Mouse (Mus musculus) layer of hippocampus, postnatal 10 days (tissue): ENCODE results near the gene Olfr267. TPM values are rescaled to one million over a fixed set of nuclear protein-coding genes. Genes with fewer than 3 reads are reported as not detected.

Experiments
- DNase-seq, 2 experiments: peaks; one replicate each; pipeline ENCODE4 v3.0.0; 2021; ENCODE audit warnings: low spot score in 2 of 2
- long read RNA-seq: library from polyadenylated mRNA; stranded (forward); transcript quantifications from one replicate; pipeline ENCODE4 v2.0.0, GENCODE M21; 2023
- total RNA-seq, 2 experiments: library from RNA; stranded (reverse); gene quantifications; 2 replicates each; pipeline ENCODE4 v1.2.3; 2021

Gene Olfr267
- under 1 TPM; 0.39 to 0.56 TPM for total RNA-seq
- long read RNA-seq: 0 reads

DNA sequence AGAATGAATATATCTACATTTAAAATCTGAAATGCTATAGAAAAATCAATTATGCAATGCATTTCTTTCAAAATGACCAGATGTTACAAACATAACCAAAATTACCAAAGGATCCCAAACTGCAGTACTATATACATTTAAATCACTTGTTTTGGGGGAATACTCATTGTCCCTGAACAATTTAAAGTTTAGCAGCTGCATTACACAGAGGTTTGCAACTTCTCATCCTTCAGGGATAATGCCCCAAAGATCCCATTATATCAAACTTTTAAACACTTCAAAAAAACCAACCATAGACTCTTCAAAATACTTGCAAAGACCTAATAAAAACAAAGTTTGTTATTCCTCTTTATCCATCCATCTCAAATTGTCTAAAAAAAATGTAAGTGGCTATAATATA, at the start of gene Olfr267:
TSS of gene Olfr267 (minus strand) at position 101 of the 400 bp plus-strand sequence.
- DNase-seq: no peak

DNA sequence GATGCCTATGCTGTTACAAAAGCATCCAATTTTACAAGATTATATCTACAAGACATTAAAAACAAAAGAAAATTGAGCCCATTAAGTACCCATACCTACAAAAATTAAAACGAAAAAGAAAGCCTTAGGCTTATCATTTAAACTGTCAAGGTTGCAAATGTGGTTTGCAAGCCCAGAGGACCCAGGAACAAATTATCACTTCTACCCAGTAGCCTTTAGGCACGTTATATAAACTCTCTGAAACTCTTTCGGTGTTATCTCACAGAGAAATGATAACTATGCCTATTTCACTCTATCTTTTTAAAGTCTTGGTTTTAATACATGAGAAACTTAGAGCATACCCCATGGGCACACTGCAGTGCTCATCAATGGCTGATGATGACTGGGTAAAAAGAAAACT, 45.4 kb upstream of the Olfr267 start:
- no peak for DNase-seq

DNA sequence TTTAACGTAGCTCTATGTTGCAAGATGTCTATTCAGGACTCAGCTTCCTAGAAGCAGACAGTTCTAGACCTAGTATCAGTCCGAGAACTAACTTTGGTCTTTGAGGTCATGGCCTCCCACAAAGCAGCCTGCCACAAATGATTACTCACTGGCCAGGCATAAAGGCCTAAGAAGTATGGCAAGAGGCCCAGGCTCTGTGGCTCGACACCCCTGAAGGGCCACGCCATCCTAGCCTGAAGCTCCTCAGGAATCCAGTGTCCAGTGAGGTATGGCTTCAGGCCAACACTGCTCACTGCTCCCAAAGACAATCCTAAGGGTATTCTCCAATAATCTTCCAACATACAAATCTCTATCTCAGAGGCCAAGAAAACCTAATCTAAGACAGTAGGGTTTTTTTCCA, 38.4 kb upstream of the Olfr267 start:
- no peak for DNase-seq

DNA sequence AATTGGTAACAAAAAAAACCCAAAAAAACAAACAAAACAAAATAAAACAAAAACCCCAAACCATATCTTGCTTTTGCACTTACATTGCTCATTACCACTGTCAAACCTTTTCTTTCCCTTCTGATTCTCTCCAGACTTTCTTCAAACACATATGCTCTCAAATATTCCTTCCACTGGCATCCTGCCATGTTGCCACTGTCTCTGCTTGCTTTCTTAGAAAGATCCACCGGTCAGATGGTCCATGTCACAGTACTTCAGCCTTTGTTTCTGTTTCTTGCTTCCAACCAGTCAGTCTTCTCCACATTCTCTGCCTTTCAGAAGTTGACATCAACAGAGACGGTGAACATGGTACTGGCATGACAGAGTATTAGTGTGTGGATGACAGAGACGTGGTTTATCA, 857 bp downstream of the Olfr267 start:
- no peak for DNase-seq

DNA sequence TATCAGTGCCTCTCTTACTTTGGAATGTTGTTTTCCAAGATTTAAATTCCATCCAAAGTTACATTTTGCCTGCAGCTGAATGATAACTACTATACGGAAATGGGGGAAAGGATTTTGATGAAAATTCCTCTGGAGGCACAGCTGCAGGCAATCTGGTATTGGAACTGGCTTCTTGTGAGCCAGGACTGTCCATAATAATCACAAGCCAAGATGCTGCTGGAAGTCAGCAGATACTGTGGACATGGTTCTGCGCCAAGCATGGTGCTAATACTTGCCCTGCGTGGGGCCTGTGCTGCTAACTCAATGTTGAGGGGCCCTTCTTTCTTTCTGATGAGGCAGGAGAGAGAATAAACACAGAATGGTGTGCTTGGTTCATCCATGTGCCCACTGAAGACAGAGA, 24.1 kb downstream of the Olfr267 start:
- no peak for DNase-seq

DNA sequence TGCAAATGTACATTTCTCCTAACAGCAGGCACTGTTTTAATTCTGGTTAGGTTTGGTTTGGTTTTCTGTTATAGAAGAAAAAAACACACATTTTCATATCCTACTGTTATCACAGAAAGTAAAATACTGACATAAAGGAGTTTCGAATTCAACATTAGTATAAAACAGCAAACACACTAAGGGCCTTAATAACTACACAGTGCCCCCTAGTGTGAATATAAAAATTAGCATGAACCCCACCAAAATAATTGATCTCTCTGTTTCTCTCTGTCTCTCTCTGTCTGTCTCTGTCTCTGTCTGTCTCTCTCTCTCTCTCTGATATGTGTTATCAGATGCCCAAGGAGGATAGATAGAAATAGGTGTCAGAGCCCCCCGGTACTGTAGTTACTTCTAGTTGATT, 38.0 kb downstream of the Olfr267 start:
- no peak for DNase-seq

DNA sequence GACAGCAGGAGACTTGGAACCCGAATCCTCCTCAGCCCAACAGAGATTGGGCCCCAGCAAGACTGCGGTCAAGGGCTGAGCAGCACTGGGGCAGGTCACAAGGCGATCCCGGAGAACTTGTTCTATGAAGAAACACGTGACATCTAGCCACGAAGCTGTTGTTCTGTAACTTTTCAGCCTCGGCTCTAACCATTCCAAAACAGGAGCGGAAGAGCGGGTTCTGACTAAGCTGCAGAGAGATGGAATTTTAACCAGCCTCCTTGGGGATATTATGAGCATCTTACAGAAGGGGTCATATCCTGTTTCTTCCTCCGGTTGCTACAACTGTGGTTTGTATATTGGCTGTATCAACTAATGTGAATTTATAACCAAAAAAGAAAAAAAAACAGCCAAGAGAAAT, 38.4 kb downstream of the Olfr267 start:
- DNase-seq: no peak

DNA sequence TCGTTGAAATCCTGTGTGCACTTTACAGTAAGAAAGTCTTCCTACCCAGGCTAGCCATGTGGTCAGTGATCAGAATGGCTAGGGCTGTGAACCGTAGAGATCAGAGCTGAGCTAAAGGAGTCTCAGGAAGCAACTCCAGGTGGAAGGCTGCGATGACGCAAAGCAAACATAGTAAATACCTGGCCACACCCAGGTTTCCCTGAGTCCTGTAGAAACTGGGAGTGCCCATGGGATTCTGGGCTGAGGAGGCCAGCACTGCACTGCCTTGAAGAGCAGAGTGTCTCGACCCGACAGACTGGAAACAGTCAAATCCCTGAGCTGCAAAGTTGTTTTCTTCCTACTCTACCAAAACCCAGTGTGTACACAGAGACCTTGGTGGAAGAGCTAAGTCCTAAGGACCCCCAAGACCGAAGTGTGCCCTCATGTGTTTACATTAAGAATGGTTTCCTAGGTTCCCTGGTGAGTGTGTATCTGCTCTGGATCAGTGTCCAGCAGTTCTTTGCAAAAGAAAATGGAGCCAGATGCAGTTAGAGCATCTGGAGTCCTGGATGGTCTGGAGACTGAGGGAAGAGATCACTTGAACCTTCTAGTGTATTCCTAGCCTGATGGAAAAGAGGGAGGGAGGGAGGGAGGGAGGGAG, 41.8 kb downstream of the Olfr267 start:
- DNase-seq: no peak

DNA sequence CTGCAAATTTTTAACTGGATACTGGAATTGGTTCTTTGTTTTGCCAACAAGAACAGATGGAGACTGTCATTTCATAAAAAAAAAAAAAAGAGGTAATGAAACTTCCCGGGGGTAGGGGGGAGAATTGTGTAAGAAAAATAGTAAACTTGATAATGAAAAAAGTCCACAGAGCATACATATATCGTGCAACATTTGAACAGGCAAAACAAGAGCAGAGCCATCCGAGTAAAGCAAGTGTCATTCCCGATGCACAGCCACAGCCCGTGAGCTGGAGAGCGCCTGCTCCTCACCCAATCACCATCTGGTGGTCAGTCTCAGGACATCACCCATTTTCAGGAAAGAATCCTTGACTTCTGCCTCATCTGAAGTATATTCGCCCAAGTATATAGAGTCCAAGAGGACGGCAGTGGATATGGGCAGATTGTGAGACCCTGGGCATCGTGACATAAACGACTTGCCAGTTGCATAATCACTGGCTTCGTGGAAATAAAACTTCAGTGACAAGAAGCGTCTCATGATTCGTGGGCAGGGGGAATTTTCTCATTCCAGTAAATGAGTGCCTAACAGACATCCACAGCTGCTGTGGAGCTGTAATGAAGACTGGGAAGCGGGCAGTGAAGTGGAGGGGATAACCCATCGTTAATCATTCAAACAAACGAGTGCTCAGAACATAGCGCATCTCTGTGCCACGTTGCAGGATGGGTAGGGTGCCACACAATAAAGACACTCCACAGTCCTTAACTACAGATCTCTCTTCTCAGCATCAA, 50.5 kb downstream of the Olfr267 start:
- DNase-seq: no peak

Other genes with a start within 250 kb of the Olfr267 start
- gene Lpar1, start 233.8 kb downstream of the Olfr267 start, total RNA-seq: 1 to 10 TPM; 8.0 to 9.9 TPM
- 100 to 1,000 TPM; 136 to 153 TPM for gene Ecpas, start 125.0 kb upstream of the Olfr267 start, total RNA-seq
- 10 to 100 TPM; 22.5 to 26.9 TPM for gene Zkscan16, start 155.9 kb upstream of the Olfr267 start, total RNA-seq
- gene Ptgr1, start 199.4 kb upstream of the Olfr267 start, total RNA-seq: 1 to 10 TPM; 5.3 to 5.8 TPM
- gene Dnajc25, start 207.3 kb upstream of the Olfr267 start, total RNA-seq: 1 to 10 TPM; 7.0 to 7.7 TPM
- gene Gm20503, start 215.5 kb upstream of the Olfr267 start, total RNA-seq: 1 to 10 TPM in 1 of 2 experiments, not detected in 1; 6.5 TPM
- gene Gng10, start 247.4 kb upstream of the Olfr267 start, total RNA-seq: 100 to 1,000 TPM; 123 to 127 TPM